Mouse (Mus musculus) urinary bladder, adult 18-20 months (tissue): Measurements from ENCODE around the gene Slc38a10.

ENCODE experiments used
- DNase-seq, 2 experiments: peaks; one replicate each; pipeline ENCODE4 v3.0.0; 2022; ENCODE audit warnings: low spot score in 2 of 2, mixed read lengths in 2 of 2

Slc38a10 gene

GRCm38 (mm10) chr11:120103431-120103997 is 47.6 kb downstream of the Slc38a10 start:
- no peak for DNase-seq

DNA sequence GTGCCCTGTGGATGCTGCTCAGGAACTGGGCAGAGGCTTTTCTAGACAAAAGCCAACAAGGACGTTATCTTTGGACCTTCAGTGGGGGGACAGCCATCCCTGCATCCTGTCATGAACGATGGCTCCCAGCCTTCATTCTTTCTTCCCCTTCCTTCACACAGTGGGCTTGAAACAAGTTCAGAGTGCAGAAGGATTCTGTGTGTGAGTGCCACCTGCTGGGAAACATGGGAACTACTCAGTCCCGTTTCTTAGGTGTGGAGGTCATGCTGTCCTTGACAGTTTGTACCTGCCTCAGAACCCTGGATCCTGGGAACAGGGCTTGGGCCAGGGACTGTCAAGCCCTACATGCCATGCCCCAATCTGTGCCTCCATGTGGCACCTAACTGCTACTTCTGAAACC is 50.1 kb downstream of the Slc38a10 start:
- DNase-seq: peak in 1 of 2 experiments; percentile 49

DNA sequence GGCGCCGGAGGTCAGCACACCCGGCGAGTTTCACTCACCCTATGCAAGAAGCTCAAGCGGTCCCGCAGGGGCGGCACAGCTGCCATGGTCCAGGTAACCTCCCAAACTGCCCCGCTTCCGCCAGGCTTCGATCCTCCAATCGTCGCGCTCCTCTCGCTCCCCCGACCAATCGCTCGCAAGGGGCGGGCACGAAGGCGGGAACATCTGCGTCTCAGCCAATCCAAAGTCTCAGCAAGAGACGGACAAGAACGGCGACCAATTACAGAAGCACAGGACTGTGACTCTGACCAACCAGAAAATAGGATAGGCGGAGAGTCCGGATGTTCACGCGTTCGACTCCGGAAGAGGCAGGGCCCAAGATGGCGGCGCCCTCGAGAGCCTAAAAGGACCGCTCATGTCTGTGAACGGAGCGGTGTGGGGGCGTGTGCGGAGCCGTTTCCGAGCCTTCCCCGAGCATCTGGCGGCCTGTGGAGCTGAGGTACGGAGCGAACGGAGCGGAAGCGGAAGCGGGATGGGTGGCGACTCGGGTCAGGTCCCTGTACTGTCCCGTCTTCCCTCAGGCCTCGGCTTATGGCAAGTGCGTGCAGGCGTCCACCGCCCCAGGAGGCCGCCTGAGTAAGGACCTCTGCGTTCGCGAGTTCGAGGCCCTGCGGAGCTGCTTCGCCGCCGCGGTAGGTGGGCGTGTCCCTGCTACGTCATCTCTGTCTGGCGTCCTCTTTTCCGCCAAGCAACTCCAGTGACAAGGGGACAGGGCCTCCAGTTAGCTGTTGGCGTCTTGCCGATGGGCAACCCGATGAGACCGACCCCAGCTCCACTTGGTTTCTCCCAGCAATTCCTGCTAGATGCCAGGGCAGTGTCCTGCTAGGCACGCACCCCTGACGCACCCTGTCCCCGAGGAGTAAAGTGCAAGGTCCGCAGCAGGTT is 52.3 kb downstream of the Slc38a10 start, which contains the start of the genes Tepsin and Ndufaf8:
Tepsin (minus strand) TSS at position 144 of the 924 bp plus-strand sequence.
Ndufaf8 (plus strand) TSS at position 341 of the 924 bp plus-strand sequence.
- peak; percentile 99 to 100 for DNase-seq

- no peak for DNase-seq
These were observed 58.1 kb downstream of the Slc38a10 start for GRCm38 (mm10) chr11:120092817-120093591.

GRCm38 (mm10) chr11:120090661-120091060 is 60.5 kb downstream of the Slc38a10 start:
- DNase-seq: no peak

DNA sequence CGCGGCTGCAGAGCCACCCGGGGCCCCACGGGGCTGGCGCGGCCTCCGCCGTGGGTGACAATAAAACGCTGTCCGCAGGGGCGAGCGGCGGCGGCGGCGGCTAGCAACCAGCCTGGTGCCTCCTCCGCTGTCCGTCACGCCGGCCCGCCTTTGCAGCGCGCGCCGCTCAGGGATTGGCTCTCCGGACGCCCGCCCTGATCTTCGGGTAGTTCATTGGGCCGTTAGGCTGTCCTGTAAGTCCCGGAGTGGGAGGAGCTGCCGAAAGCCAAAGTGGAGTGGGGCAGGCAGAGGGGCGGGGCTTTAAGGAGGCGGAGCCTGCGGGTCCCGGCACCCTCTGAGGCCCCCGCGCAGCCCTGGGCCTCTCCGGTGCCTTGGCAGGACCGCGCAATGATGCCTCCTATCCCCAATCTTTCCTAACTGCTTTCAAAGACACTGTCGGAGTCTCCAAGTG is 64.4 kb downstream of the Slc38a10 start, which contains the start of gene Cep131:
Cep131 (minus strand) TSS at position 126 of the 451 bp plus-strand sequence.
- DNase-seq: peak; percentile 97

DNA sequence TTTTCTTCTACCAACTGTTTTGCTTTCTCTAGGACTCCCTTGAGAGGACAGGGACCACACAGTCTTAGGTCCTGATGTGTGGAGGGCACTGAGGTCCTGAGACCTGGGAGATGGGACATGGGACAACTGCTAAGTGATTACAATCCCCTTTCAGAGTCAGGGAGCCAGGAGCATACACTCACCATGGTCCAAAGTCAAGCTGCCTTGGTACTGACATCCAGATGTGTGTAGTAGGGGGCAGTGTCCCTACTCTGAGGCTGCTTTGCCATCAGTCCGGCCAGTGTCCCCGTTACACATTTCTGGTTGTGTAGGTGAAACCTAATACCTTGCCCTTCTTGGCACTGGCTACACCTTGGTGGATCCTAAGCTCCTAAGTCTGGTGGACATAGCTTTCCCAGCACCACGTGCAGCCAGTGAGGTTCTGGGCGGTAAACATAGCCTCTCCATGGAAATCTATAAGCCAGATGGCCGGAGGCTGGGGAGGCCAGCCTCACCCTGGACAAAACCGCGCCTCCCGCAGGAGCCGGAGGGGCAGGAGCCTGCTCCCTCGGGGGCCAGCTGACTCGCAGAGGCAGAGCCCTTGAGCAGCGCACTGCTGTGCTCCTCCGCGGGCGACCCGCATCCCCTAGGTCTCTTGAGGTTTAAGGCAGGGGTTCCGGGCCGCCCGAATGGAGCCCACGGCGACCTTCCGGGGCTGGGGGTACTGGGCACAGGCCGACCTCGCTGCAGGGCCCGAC is 65.1 kb downstream of the Slc38a10 start:
- peak in 1 of 2 experiments; percentile 37 for DNase-seq

GRCm38 (mm10) chr11:120080282-120080681 is 70.9 kb downstream of the Slc38a10 start:
- DNase-seq: no peak

DNA sequence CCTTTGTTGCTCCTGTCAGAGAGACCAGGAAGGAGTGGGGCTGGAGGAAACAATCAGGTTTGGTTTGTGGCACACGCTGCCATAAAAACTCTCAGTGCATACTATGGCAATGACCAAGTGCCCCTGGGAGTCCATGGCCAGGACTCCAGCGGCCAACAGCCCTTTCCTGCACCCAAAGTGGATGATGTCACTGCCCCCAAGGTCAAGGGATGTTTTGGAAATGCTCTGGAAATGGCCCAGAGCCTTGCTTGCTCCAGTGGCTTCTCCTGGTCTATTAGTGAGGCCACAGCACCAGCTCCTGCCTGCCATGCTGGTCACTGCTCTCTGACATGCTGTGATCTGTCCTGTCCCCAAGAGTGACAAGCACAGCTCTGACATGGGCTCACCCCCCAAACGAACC is 75.0 kb downstream of the Slc38a10 start:
- no peak for DNase-seq

GRCm38 (mm10) chr11:120072986-120073647 is 78.0 kb downstream of the Slc38a10 start:
- no peak for DNase-seq

DNA sequence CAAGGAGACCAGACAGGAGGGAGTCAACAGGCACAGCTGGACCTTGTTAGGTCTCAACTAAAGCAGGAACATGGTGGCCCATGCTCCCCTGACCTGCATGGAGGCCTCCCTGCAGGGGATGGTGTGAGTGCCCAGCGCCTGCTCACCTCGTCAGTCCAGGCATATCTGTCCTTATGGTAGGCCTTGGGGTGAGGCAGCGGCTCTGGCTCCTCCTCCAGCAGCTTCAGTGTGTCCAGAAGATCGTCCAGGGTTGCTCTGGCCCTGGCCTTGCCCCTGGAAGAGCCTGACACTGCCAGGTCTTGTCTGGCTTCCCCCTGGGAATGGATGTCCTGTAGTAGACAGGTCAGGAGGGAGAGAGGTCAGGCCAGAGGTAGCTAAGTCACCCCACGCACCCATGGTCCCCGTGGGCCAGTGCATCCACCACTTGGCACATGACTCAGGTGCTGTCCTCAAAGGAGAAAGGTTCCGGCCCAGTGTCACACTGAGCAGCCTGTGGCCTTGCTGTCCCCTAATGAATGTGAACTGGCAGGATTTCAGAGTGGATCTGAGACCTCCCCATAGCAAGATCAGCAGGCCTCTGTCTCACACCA is 79.3 kb downstream of the Slc38a10 start:
- no peak for DNase-seq

DNA sequence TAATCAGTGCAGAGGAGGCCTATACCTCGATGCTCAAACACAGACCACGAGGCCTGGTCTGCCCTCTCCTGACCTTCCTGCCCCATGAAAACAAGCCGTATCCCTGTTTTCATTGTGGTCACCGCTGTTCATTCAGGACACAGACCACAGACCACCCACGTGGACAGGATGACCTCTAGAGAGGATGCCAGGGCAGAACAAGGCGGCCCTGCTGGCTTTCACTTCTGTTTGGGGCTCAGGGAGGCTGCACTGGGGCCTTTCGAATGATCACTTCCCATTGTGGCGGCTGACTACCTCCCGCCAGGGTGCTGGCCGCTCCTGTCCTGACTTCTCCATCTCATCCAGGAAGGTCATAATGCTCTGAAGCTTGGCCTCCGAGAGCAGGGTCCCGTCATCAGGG is 80.1 kb downstream of the Slc38a10 start:
- no peak for DNase-seq

DNA sequence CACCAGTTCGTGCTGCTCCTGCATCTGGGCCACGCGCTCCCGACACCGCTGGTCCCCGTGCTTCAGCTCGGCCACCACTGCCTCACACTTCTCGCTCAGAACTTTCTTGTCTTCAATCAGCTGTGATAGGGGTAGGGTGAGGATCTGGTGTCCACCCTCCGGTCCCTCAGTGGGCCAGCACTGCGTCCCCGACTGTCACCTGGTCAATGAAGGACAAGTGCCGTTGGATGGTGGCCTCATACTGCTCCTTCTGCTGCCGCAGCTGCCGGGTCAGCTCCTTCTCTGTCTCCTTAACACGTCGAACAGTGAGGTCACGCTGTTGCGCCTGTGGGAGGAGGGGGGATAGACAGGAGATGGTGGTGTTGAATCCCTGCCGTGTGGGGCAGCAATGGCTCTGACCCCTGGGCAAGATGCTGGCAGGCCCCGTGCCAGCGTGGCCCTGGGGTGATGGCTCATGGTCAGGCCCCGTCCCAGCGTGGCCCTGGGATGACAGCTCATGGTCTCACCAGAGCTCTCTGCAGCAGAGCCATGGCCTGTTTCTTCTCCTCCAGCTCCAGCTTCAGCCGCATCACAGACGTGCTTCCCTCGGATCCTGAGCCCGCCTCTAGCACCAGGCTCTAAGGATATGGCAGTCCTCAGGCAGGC is 80.7 kb downstream of the Slc38a10 start:
- no peak for DNase-seq

- no peak for DNase-seq
These were observed 81.9 kb downstream of the Slc38a10 start for GRCm38 (mm10) chr11:120069261-120069660.

DNA sequence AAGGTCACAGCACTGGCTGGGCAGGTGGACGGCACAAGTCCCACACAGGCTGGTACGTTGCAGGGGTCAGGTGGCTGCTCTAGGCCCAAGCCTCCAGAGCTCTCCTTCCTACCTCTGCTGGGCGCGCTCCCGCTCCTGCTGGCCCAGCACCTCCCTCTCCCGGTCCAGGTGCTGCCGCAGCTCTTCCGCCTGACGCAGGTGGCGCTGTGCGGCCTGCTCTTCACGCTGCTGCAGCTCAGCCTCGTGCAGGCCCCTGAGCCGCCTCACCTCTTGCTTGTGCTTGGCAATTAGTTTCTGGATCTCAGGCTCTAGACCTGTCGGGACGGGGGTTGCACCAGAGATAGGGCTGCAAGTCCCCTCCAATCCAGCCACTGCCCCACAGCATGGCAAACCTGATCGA is 83.3 kb downstream of the Slc38a10 start:
- DNase-seq: no peak

DNA sequence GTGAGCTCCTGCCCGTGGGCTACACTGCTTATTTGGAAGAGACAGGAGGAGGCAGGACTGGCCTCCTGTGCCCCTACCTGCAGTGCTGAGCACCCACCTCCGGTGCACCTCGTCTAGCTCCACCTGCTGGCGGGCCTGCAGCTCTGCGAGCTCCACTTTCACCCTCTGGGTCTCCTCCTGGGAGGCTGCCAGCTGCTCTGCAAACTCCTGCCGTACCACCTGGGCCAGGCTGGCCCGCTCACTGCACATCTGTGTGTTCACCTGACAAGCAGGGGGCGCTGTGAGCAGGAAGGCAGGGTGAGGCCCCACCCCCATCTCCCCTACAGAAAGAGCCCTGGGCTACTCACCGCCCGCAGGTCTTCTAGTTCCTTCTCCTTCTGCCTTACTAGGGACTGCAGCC is 85.9 kb downstream of the Slc38a10 start:
- no peak for DNase-seq

- no peak for DNase-seq
These were observed 86.5 kb downstream of the Slc38a10 start for GRCm38 (mm10) chr11:120064668-120065040.

GRCm38 (mm10) chr11:120064006-120064667 is 87.0 kb downstream of the Slc38a10 start:
- no peak for DNase-seq

DNA sequence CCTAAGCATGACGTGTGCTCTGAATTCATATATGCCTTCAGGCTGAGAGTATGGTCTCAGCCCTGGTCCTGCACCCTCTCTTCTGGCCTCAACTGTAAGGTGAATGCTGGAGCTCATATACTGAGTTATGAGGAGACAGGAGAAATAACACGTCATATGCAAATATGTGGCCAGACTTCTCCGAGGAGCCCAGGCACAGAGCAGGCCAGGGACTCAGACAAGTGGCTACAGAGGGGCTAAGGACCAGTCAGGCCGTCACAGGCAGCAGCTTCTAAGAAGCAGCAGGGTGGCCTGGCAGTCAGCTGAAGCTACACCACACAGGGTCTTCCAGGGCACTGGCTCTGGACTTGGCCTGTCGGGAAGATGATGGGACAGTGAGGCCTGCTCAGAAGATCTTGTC is 87.8 kb downstream of the Slc38a10 start:
- DNase-seq: no peak
